Mouse (Mus musculus) midbrain, embryonic 15.5 days (tissue): ENCODE data around the gene Nup210l. TPM values are rescaled to one million over a fixed set of nuclear protein-coding genes. Genes with fewer than 3 reads are reported as not detected.

ENCODE experiments used
- ATAC-seq: fragments of 200-750 bp; cut with Nextera tagmentation; replicated peaks from 2 replicates; pipeline ENCODE4 v1.8.0; 2017; ENCODE audit warnings: moderate TSS enrichment
- H3K27ac ChIP-seq: fragments of 300-500 bp; sonication (generic); 2 replicates; pipeline ENCODE4 v1.5.1; 2015; ENCODE audit warnings: mild to moderate bottlenecking, inconsistent platforms
- H3K27me3 ChIP-seq: fragments of 300-500 bp; sonication (generic); replicated peaks from 2 replicates; pipeline ENCODE4 v1.6.1; 2015; ENCODE audit warnings: inconsistent platforms
- H3K36me3 ChIP-seq: fragments of 300-500 bp; sonication (generic); replicated peaks from 2 replicates; pipeline ENCODE4 v1.6.1; 2015; ENCODE audit warnings: inconsistent platforms
- H3K4me1 ChIP-seq: fragments of 300-500 bp; sonication (generic); 2 replicates; pipeline ENCODE4 v1.6.1; 2015; ENCODE audit warnings: inconsistent platforms
- H3K4me2 ChIP-seq: fragments of 300-500 bp; sonication (generic); 2 replicates; pipeline ENCODE4 v1.6.1; 2015; ENCODE audit warnings: inconsistent platforms, mild to moderate bottlenecking, moderate library complexity
- H3K4me3 ChIP-seq: fragments of 300-500 bp; sonication (generic); 2 replicates; pipeline ENCODE4 v1.5.1; 2015; ENCODE audit warnings: mild to moderate bottlenecking, inconsistent platforms
- H3K9ac ChIP-seq: fragments of 300-500 bp; sonication (generic); 2 replicates; pipeline ENCODE4 v1.6.1; 2015; ENCODE audit warnings: mild to moderate bottlenecking, inconsistent platforms
- H3K9me3 ChIP-seq: fragments of 300-500 bp; sonication (generic); 2 replicates; pipeline ENCODE4 v1.6.1; 2016; ENCODE audit warnings: inconsistent platforms
- WGBS: fragments of 180-500 bp; shearing (Covaris S2); methylation state at CpG from one replicate; pipeline ENCODE4 v1.1.7; 2015; ENCODE audit warnings: mixed read lengths; 5-methylcytosine and 5-hydroxymethylcytosine counted together
- microRNA counts: library from miRNA; unstranded; fragments of <30 nt; microRNA quantifications from one replicate; lab custom pipeline; 2016
- microRNA-seq: library from miRNA; unstranded; fragments of <30 nt; microRNA quantifications from one replicate; pipeline ENCODE4, GENCODE M21; 2016
- polyA plus RNA-seq: library from polyadenylated mRNA; unstranded; fragments of >200 nt; fragmentation: Nextera tagmentation; extraction: Ambion mirVana; gene quantifications from 2 replicates; pipeline ENCODE4 v1.2.1, GENCODE M21; 2015

Nup210l gene
- polyA plus RNA-seq, 1 experiment from 2014 or later, result 0.26 TPM

DNA sequence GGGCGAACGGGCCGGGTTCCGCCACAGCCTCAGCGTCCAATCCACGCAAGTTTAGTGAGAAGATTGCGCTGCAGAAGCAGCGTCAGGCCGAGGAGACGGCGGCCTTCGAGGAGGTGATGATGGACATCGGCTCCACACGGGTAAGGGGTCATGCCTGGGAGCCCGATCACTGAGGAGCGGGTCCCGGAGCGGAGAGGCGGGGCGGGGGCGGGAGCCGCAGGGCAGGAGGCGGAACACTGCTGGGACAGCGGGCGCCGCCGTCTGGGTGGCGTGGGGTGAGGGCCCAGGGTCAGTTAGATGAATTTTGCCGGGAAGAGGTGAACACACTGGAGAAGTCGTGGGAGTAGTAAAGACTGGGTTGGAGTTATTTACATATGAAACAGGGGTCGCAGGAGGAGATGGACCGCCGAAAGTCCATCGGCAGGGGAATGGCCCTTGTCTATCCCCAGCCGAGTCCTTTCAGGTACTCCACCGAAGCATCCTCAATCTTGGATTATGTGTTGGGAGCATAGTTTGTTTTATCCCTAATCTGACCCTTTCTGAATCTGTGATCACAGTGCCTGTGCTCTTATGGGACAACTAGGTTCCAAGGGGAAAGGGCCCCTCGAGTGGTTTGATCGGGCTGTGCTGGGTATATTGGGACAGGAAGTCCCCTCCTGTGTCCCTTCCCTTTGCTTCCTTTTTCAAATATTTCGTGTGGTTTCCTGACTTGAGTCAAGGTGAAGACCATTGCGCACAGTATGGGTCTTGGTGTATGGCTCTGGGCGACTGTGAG, 150.7 kb downstream of the Nup210l start:
- WGBS, result 1% methylated on average over 41 of the region's 41 CpGs
- H3K27ac ChIP-seq, result peak overlapping the region; percentile 80
- peak; percentile 65 for ATAC-seq

DNA sequence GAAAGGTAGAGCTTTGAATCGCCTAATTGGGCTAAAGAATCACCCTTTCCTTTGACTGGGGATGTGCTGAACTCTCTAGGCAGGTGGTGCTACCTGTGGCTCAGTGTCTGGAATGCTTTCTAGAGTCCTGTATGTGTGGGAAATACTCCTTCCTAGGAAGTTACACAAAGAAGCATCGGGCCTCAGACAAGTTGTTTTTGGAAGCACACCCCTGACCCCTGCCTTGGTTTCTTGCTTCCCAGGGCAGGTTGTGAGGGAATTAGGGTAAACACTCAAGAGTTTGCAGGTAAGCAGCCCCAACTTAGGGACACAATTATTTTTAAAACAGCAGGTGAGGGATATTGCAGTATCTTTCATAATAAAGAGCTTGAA, 151.2 kb downstream of the Nup210l start:
- no peak overlapping the region; the same call in 1 of the 2 replicates for H3K27ac ChIP-seq
- 23% methylated on average over 2 of the region's 2 CpGs for WGBS

More for the DNA sequence above, 150.7 kb downstream of the Nup210l start:
- peaks cover 26% of the 10 kb centered on the region for H3K36me3 ChIP-seq
- peak overlapping the region; percentile 96 for H3K9ac ChIP-seq
- no peaks in the 10 kb centered on the region for H3K27me3 ChIP-seq
- H3K9me3 ChIP-seq, result no peaks in the 10 kb centered on the region
- peak overlapping the region; percentile 95 for H3K4me3 ChIP-seq
- peaks cover 21% of the 10 kb centered on the region for H3K4me1 ChIP-seq
- H3K4me2 ChIP-seq, result peak overlapping the region; percentile 89

DNA sequence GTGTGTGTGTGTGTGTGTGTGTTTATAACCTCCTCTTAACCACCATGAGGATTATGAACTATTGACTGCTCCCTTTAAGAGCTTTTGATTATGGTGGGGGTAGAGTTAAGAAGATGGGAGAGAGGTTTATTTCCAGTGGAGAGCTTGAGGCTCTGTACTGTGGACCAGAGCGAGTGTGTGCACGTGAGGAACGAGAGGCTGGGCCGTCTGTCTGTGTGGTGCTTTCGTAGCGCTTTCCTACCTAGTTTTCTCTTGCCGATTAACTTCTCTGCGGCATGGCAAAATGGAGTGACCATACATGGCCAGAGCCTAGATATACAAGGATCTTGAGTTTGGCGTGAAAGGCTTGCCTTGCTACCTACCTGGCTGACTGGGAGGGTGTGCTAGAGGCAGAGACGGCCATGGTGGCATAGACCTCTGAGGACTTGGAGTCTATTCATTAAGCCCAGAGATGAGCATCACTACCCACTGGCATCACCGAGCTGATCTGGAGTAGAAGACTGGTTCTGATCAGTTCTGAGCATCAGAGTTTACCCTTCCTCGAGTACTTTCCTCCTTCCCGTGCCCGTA, 151.9 kb downstream of the Nup210l start:
- Histone ChIP-seq H3K9ac (no peak overlapping the region), H3K4me1 (peaks cover 20% of the 10 kb centered on the region), H3K4me3 (no peak overlapping the region), H3K4me2 (no peak overlapping the region), H3K9me3 (no peaks in the 10 kb centered on the region), H3K27me3 (no peaks in the 10 kb centered on the region), H3K27ac (no peak overlapping the region), H3K36me3 (peaks cover 38% of the 10 kb centered on the region)
- WGBS, result 94% methylated on average over 14 of the region's 14 CpGs
- ATAC-seq, result no peak

More for the DNA sequence above, 151.2 kb downstream of the Nup210l start:
- Histone ChIP-seq H3K9ac (peak overlapping the region; percentile 96), H3K4me3 (peak overlapping the region; percentile 95), H3K4me1 (peaks cover 20% of the 10 kb centered on the region), H3K36me3 (peaks cover 31% of the 10 kb centered on the region), H3K4me2 (peak overlapping the region; percentile 89), H3K27me3 (no peaks in the 10 kb centered on the region), H3K9me3 (no peaks in the 10 kb centered on the region)
- no peak for ATAC-seq

DNA sequence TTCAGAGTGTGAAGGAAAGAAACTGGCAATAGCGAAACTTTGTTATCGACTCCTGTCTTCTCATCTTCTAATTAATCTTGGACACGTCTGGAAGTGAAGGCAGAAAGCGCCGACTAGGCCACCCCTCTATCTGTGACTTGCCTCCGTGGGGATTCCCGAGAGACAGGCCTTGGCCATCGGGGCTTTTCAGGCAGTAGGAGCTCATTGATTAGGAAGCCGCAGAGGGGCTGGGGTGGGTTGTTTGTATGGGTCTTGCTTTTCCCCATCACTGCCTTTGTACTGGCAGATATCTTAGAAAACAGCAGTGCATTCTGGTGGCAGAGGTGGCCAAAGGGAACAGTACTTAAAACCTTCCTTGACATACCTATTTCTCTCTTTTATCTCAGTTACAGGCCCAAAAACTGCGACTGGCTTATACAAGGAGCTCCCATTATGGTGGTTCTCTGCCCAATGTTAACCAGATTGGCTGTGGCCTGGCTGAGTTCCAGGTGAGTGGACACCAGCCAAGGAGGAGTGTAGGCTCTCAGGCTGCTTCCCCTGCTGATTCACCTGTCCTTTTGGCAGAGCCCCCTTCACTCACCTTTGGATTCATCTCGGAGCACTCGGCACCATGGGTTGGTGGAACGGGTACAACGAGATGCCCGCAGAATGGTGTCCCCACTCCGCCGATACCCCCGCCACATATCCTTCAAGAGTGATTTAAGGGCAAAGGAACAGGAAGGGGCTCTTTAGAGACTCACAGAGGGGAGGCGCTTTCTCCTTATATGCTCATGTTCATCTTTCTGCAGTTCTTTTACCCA, 153.0 kb downstream of the Nup210l start:
- no peak overlapping the region for H3K27ac ChIP-seq
- no peak overlapping the region for H3K4me2 ChIP-seq
- peaks cover 20% of the 10 kb centered on the region for H3K4me1 ChIP-seq
- WGBS, result 92% methylated on average over 19 of the region's 19 CpGs
- no peaks in the 10 kb centered on the region for H3K27me3 ChIP-seq
- no peak overlapping the region for H3K9ac ChIP-seq
- peaks cover 45% of the 10 kb centered on the region for H3K36me3 ChIP-seq
- no peaks in the 10 kb centered on the region for H3K9me3 ChIP-seq
- no peak overlapping the region for H3K4me3 ChIP-seq
- no peak for ATAC-seq

DNA sequence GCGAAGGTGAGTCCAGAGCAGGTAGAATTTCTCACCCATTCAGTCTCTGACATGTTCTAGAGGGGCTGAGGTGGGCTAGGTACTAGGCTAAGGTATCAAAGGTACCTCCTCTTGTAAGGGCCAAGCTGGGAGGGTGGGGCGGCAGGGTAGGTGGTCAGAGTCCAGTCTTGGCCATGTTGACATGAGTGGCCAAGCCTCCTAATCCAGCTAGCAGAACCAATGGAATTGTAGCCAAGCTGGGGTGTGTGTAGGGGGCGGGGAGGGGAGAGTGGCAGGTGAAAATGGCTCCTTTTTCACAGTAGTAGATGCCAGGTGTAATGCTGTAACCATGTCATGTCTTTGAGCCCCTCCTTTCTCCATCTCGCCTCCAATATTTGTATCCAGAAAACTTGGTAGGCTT, 154.6 kb downstream of the Nup210l start:
- Histone ChIP-seq H3K9me3 (no peaks in the 10 kb centered on the region), H3K4me3 (no peak overlapping the region), H3K4me1 (peaks cover 20% of the 10 kb centered on the region), H3K27ac (no peak overlapping the region), H3K9ac (no peak overlapping the region), H3K36me3 (peaks cover 60% of the 10 kb centered on the region), H3K4me2 (no peak overlapping the region), H3K27me3 (no peaks in the 10 kb centered on the region)
- 95% methylated on average over 4 of the region's 4 CpGs for WGBS
- no peak for ATAC-seq

MicroRNAs within 50 kb of the gene (microRNA counts, 519-probe panel; counts per million panel counts)
- microRNA mmu-miR-190b (lab: Ali Mortazavi, UCI), result 3,352 counts per million, percentile 77 among the panel's probes with 10 or more counts

Small RNA genes lying within 50 kb of the gene (microRNA-seq; reads per million reads assigned to microRNA genes)
- gene Mir190b, result 28.1 reads per million, percentile 39 among the genes with 10 or more reads in this experiment

Other genes starting within 250 kb of the Nup210l start
- gene Il6ra, start 190.9 kb upstream of the Nup210l start, polyA plus RNA-seq, result 1.1 and 1.2 TPM in 2 replicates
- gene Atp8b2, start 140.6 kb upstream of the Nup210l start, polyA plus RNA-seq, result 12.8 and 13.6 TPM in 2 replicates
- gene Hax1, start 105.4 kb upstream of the Nup210l start, polyA plus RNA-seq, result 106 and 121 TPM in 2 replicates
- 205 and 210 TPM in 2 replicates for gene 4933434E20Rik, start 52.5 kb upstream of the Nup210l start, polyA plus RNA-seq
- gene Ubap2l, start 51.5 kb upstream of the Nup210l start, polyA plus RNA-seq, result 126 and 135 TPM in 2 replicates
- gene Tpm3, start 31.5 kb upstream of the Nup210l start, polyA plus RNA-seq, result 382 TPM in 2 replicates
- 731 and 753 TPM in 2 replicates for gene Rps27, start 109.5 kb downstream of the Nup210l start, polyA plus RNA-seq
- gene Rab13, start 109.6 kb downstream of the Nup210l start, polyA plus RNA-seq, result 23.8 and 26.0 TPM in 2 replicates
- gene Jtb, start 127.5 kb downstream of the Nup210l start, polyA plus RNA-seq, result 90.6 and 94.3 TPM in 2 replicates
- 1.6 and 2.3 TPM in 2 replicates for gene Creb3l4, start 139.4 kb downstream of the Nup210l start, polyA plus RNA-seq
- gene Slc39a1, start 144.0 kb downstream of the Nup210l start, polyA plus RNA-seq, result 48.4 and 52.1 TPM in 2 replicates
- gene Crtc2, start 150.0 kb downstream of the Nup210l start, polyA plus RNA-seq, result 24.0 and 26.6 TPM in 2 replicates
- 7.4 and 11.2 TPM in 2 replicates for gene Dennd4b, start 161.1 kb downstream of the Nup210l start, polyA plus RNA-seq
- gene Gatad2b, start 189.0 kb downstream of the Nup210l start, polyA plus RNA-seq, result 13.2 and 14.5 TPM in 2 replicates